ENCODE assay signal across 10 mouse cellular contexts in the genomic region with DNA sequence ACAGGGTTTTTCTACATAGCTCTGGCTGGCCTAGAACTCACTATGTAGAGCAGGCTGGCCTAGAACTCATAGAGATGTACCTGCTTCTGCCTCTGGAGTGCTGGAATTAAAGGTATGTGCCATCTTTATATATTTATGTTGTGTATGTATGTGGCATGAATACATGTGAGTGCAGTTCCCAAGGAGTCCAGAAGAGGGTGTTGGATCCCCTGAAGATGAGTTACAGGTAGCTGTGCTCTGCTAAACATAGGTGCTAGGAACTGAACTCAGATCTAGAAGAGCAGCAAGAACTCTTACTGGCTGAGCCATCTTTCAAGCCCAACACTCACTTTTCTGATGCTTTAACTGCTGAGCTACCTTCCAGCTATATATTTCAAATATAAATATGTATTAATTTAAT. TPM values are rescaled to one million over a fixed set of nuclear protein-coding genes. Genes with fewer than 3 reads are reported as not detected.
A peak's percentile ranks its signal among the peaks of the same experiment; 100 is the strongest.
DNase-seq lines count a peak whose midpoint lies in the region; ATAC-seq and TF ChIP-seq lines count a peak whose summit lies in the region.
"Had no signal": no experiment of that assay in that cellular context is flagged by ENCODE, and none has a peak within 500 bp of the region (broad histone marks: within the 10 kb centered on the region; RNA-seq: fewer than 3 reads in every experiment).

No protein-coding gene starts in this region.

- no peaks in the 10 kb centered on the region; the same call in 1 of the 2 replicates for H3K36me3 ChIP-seq in kidney, postnatal 0 days (ENCODE audit: insufficient read depth, low read length)
- peaks cover 19% of the 10 kb centered on the region for H3K36me3 ChIP-seq in kidney, embryonic 16.5 days (ENCODE audit: insufficient read depth, low read length)

- TF ChIP-seq CTCF in kidney, postnatal 0 days (IDR thresholded peaks at IDR 0.05; ENCODE audit: low read depth) = peak; percentile 42

- H3K27me3 ChIP-seq in kidney, postnatal 0 days (ENCODE audit: insufficient read depth, low read length) = no peaks in the 10 kb centered on the region
- H3K27me3 ChIP-seq in kidney, embryonic 16.5 days (ENCODE audit: insufficient read depth, low read length) = no peaks in the 10 kb centered on the region
- H3K27me3 ChIP-seq: megakaryocyte, embryonic 14.5 days had no signal

- no peak overlapping the region for H3K27ac ChIP-seq in kidney, postnatal 0 days
- H3K27ac ChIP-seq in kidney, embryonic 16.5 days (ENCODE audit: low read length) = no peak overlapping the region

- H3K4me3 ChIP-seq in kidney, postnatal 0 days (replicated peaks; ENCODE audit: low read depth, low read length) = no peak overlapping the region
- no peak overlapping the region for H3K4me3 ChIP-seq in kidney, embryonic 16.5 days (ENCODE audit: low read length)
- H3K4me3 ChIP-seq: erythroblast, embryonic 14.5 days; megakaryocyte, embryonic 14.5 days had no signal

- no peak for ATAC-seq in kidney, postnatal 0 days (replicated peaks; ENCODE audit: low FRiP score, low read depth)
- ATAC-seq in kidney, embryonic 16.5 days (ENCODE audit: low FRiP score, low TSS enrichment) = no peak

- H3K9ac ChIP-seq in kidney, postnatal 0 days (ENCODE audit: low read depth, low read length) = no peak overlapping the region
- no peak overlapping the region for H3K9ac ChIP-seq in kidney, embryonic 16.5 days (replicated peaks; ENCODE audit: low read length)

- DNase-seq in kidney, postnatal 0 days (ENCODE audit: low spot score) = no peak
- DNase-seq in ES-CJ7 (ENCODE audit: low read depth, low spot score) (peak; percentile 67), WW6 (ENCODE audit: low read depth, low spot score) (peak; percentile 34)
- DNase-seq in naive thymus-derived CD4-positive, alpha-beta T cell, adult 2 months (ENCODE audit: low read depth) = peak; percentile 33
- DNase-seq in frontal cortex, postnatal 10 days (ENCODE audit: low spot score in 2 of 2) = no peak
- DNase-seq in spleen, adult 18-20 months = no peak
- DNase-seq: heart, postnatal 14 days had no signal

- H3K9me3 ChIP-seq in kidney, postnatal 0 days (replicated peaks; ENCODE audit: low read length) = no peaks in the 10 kb centered on the region
- no peaks in the 10 kb centered on the region for H3K9me3 ChIP-seq in kidney, embryonic 16.5 days (ENCODE audit: low read length)
- H3K9me3 ChIP-seq: megakaryocyte, embryonic 14.5 days had no signal

- no peaks in the 10 kb centered on the region for H3K4me1 ChIP-seq in kidney, postnatal 0 days (replicated peaks; ENCODE audit: insufficient read depth, low read length)
- no peaks in the 10 kb centered on the region for H3K4me1 ChIP-seq in kidney, embryonic 16.5 days (ENCODE audit: insufficient read depth, low read length)
- H3K4me1 ChIP-seq: megakaryocyte, embryonic 14.5 days had no signal

- H3K4me2 ChIP-seq in kidney, postnatal 0 days (ENCODE audit: low read length) = no peak overlapping the region
- no peak overlapping the region for H3K4me2 ChIP-seq in kidney, embryonic 16.5 days (replicated peaks; ENCODE audit: low read depth, low read length)

RNA-seq across cellular contexts. Expression of a gene that starts 32.7 kb away (rescaled TPM):
- 26.3 and 28.7 TPM in 2 replicates for polyA plus RNA-seq in kidney, postnatal 0 days (2015; fragmentation: Nextera tagmentation; extraction: Ambion mirVana)
- 25.8 and 27.2 TPM in 2 replicates for polyA plus RNA-seq in kidney, embryonic 16.5 days (2015; fragmentation: Nextera tagmentation; extraction: Ambion mirVana)

Comparison
In these comparisons a context has a peak if more than half of its experiments do, and no peak if none do; other contexts are left out.
1. DNase-seq: peak in ES-CJ7 (single experiment), WW6 (single experiment) and naive thymus-derived CD4-positive, alpha-beta T cell, adult 2 months (single experiment); none in kidney, postnatal 0 days (single experiment), frontal cortex, postnatal 10 days (0 of 2) and spleen, adult 18-20 months (0 of 2).